Mouse (Mus musculus) thymus, postnatal 36 days (tissue): Measurements from ENCODE around the gene Tifa.
A peak's percentile ranks its signal among the peaks of the same experiment; 100 is the strongest.

Experiments
- DNase-seq, 2 experiments: peaks; one replicate each; pipeline ENCODE4 v3.0.0; 2022; ENCODE audit warnings: mixed read lengths in 2 of 2

Tifa gene

GRCm38 (mm10) chr3:127827123-127827522 is 37.5 kb downstream of the Tifa start:
- no peak for DNase-seq

- DNase-seq: no peak
Observed at GRCm38 (mm10) chr3:127830183-127830582, 40.6 kb downstream of the Tifa start.

GRCm38 (mm10) chr3:127831079-127831478 is 41.5 kb downstream of the Tifa start:
- DNase-seq: no peak

GRCm38 (mm10) chr3:127834040-127834439 is 44.4 kb downstream of the Tifa start:
- DNase-seq: no peak

GRCm38 (mm10) chr3:127835594-127835993 is 46.0 kb downstream of the Tifa start:
- no peak for DNase-seq

- DNase-seq: no peak
Observed at GRCm38 (mm10) chr3:127836798-127837153, 47.2 kb downstream of the Tifa start.

GRCm38 (mm10) chr3:127837154-127837865 is 47.7 kb downstream of the Tifa start, which contains the start of gene Ap1ar:
Gene Ap1ar (minus strand): TSS chr3:127837523.
- peak; percentile 96 to 97 for DNase-seq

GRCm38 (mm10) chr3:127837972-127838644 is 48.5 kb downstream of the Tifa start:
- no peak for DNase-seq

- no peak for DNase-seq
Observed at GRCm38 (mm10) chr3:127841926-127842325, 52.3 kb downstream of the Tifa start.

GRCm38 (mm10) chr3:127843324-127843940 is 53.8 kb downstream of the Tifa start:
- no peak for DNase-seq

GRCm38 (mm10) chr3:127843941-127844327 is 54.3 kb downstream of the Tifa start:
- no peak for DNase-seq

GRCm38 (mm10) chr3:127848088-127848808 is 58.6 kb downstream of the Tifa start:
- no peak for DNase-seq

- DNase-seq: no peak
Observed at GRCm38 (mm10) chr3:127849922-127850321, 60.3 kb downstream of the Tifa start.

GRCm38 (mm10) chr3:127850776-127851646 is 61.4 kb downstream of the Tifa start:
- DNase-seq: no peak

GRCm38 (mm10) chr3:127852722-127853121 is 63.1 kb downstream of the Tifa start:
- no peak for DNase-seq

- DNase-seq: peak; percentile 70 to 75
Observed at GRCm38 (mm10) chr3:127853431-127854206, 64.0 kb downstream of the Tifa start.

- no peak for DNase-seq
Observed at GRCm38 (mm10) chr3:127861340-127861739, 71.7 kb downstream of the Tifa start.

GRCm38 (mm10) chr3:127862479-127862878 is 72.9 kb downstream of the Tifa start:
- peak; percentile 25 to 28 for DNase-seq

- DNase-seq: no peak
Observed at GRCm38 (mm10) chr3:127863571-127863970, 74.0 kb downstream of the Tifa start.

- no peak for DNase-seq
Observed at GRCm38 (mm10) chr3:127864242-127864641, 74.6 kb downstream of the Tifa start.

- DNase-seq: peak in 1 of 2 experiments; percentile 51
Observed at GRCm38 (mm10) chr3:127868046-127868758, 78.6 kb downstream of the Tifa start.
